Mouse (Mus musculus): ENCODE data around the gene Btbd17.

GRCm38 (mm10) chr11:114791351-114791889, 4.3 kb downstream of the Btbd17 start:
- TF ChIP-seq POLR2A (IDR thresholded peaks at IDR 0.05; ENCODE audit: insufficient read length, low read depth) (no peak), MAX (IDR thresholded peaks at IDR 0.05; ENCODE audit: low read depth) (no peak), POLR2AphosphoS2 (IDR thresholded peaks at IDR 0.05; ENCODE audit: insufficient read length, low read depth) (no peak), TCF3 (IDR thresholded peaks at IDR 0.05; ENCODE audit: insufficient read length, low read depth) (no peak), MYOG (IDR thresholded peaks at IDR 0.05; ENCODE audit: control insufficient read depth in 1 of 3, insufficient read depth in 1 of 3, insufficient read length in 2 of 3, low read depth in 2 of 3) (no peak), USF1 (IDR thresholded peaks at IDR 0.05; ENCODE audit: low read depth) (no peak), TCF12 (IDR thresholded peaks at IDR 0.05; ENCODE audit: insufficient read depth, poor library complexity, severe bottlenecking) (no peak), REST (IDR thresholded peaks at IDR 0.05; ENCODE audit: insufficient read depth, insufficient read length) (no peak), E2F4 (IDR thresholded peaks at IDR 0.05; ENCODE audit: insufficient read depth) (no peak), MYOD1 (IDR thresholded peaks at IDR 0.05; ENCODE audit: control insufficient read depth in 1 of 3, insufficient read length in 2 of 3, low read depth in 2 of 3) (no peak), CEBPB (IDR thresholded peaks at IDR 0.05; ENCODE audit: insufficient read depth, poor library complexity, severe bottlenecking) (no peak)
